Mouse (Mus musculus) lung, embryonic 14.5 days (tissue): ENCODE measurements at regions not wholly inside any gene's neighbourhood (a gene's known extent, or its start where the extent isn't known, plus 50 kb on each side); places are given as distances from the start of the nearest gene placed in this dataset.
A peak's percentile ranks its signal among the peaks of the same experiment; 100 is the strongest.

Experiments used
- ATAC-seq: fragments of 200-750 bp; cut with Nextera tagmentation; 2 replicates; pipeline ENCODE4 v1.8.0; 2017; ENCODE audit warnings: mild to moderate bottlenecking, moderate TSS enrichment, moderate library complexity; ENCODE audit not compliant: insufficient read depth
- DNase-seq: peaks from one replicate; pipeline ENCODE4 v3.0.0-alpha.2; 2015
- H3K27ac ChIP-seq: fragments of 300-500 bp; sonication (generic); 2 replicates; pipeline ENCODE4 v1.5.1; 2014; ENCODE audit warnings: low read depth, mild to moderate bottlenecking, moderate library complexity
- H3K27me3 ChIP-seq: fragments of 300-500 bp; sonication (generic); 2 replicates; pipeline ENCODE4 v1.6.1; 2014; ENCODE audit warnings: low read length, control low read depth; ENCODE audit not compliant: insufficient read depth
- H3K36me3 ChIP-seq: fragments of 300-500 bp; sonication (generic); 2 replicates; pipeline ENCODE4 v1.6.1; 2014; ENCODE audit warnings: control low read depth; ENCODE audit not compliant: insufficient read depth
- H3K4me1 ChIP-seq: fragments of 300-500 bp; sonication (generic); 2 replicates; pipeline ENCODE4 v1.6.1; 2014; ENCODE audit warnings: antibody characterized with exemption, control low read depth; ENCODE audit not compliant: insufficient read depth
- H3K4me2 ChIP-seq: fragments of 300-500 bp; sonication (generic); 2 replicates; pipeline ENCODE4 v1.6.1; 2014; ENCODE audit warnings: mild to moderate bottlenecking
- H3K4me3 ChIP-seq: fragments of 300-500 bp; sonication (generic); 2 replicates; pipeline ENCODE4 v1.5.1; 2014; ENCODE audit warnings: low read depth, low read length
- H3K9ac ChIP-seq: fragments of 300-500 bp; sonication (generic); 2 replicates; pipeline ENCODE4 v1.6.1; 2014
- H3K9me3 ChIP-seq: fragments of 300-500 bp; sonication (generic); 2 replicates; pipeline ENCODE4 v1.6.1; 2016; ENCODE audit warnings: low read depth, low read length, control low read depth
- CTCF ChIP-seq: IDR thresholded peaks from 2 replicates; pipeline ENCODE4 v1.5.1; 2016; ENCODE audit warnings: antibody characterized with exemption, low read depth
- WGBS: fragments of 180-500 bp; shearing (Covaris S2); extraction: QIAGEN DNeasy Blood & Tissue Kit; methylation state at CpG from one replicate; pipeline ENCODE4 v1.1.7; 2014; 5-methylcytosine and 5-hydroxymethylcytosine counted together

DNA sequence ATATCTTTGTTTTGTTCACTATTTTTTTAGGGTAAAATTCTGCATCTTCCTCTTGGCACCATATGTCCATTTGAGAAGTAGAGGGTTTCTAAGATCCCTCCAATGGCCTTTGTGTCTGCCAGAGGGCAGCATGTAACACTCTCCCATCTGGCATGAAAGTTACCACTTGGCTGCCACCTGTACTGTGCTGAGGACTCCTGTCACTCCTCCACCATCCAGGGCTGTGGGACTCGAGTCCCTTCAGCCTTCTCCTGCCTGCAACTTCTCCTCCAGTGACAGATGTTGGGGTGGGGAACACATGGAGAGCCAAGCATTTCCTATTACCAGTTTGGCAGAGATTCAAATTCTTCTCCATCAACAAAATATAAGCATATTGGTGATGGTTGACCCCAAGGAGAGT, 262.3 kb upstream of the Marcks start:
- H3K27me3 ChIP-seq: no peaks in the 10 kb centered on the region
- H3K4me2 ChIP-seq: no peak overlapping the region
- no peaks in the 10 kb centered on the region; the same call in 1 of the 2 replicates for H3K4me1 ChIP-seq
- no peak overlapping the region for H3K4me3 ChIP-seq
- H3K27ac ChIP-seq: no peak overlapping the region
- H3K9ac ChIP-seq: no peak overlapping the region
- TF ChIP-seq CTCF: no peak
- DNase-seq (peak; percentile 17), ATAC-seq (no peak)
- no peaks in the 10 kb centered on the region for H3K36me3 ChIP-seq
- H3K9me3 ChIP-seq: no peaks in the 10 kb centered on the region
- 23% methylated on average over 1 of the region's 1 CpGs for WGBS

DNA sequence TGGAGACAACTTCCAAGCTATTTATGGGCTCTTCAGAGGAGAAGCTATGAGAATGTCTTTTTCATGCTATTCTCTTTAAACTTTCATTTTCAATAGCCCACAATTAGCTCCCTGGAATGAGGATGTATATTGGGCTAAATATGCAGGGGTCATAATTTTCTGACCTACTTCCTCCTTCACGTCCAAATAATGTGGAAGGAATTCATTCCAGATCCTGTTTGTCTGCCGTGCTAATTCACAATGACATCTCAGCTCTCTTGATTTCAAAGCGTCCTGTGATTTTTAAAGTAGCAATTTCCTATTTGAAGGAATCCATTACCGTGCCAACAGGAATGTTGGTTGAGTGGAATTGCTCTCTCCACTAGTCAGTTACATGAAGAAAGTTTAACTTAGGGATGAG, 261.7 kb upstream of the Marcks start:
- peak overlapping the region; percentile 31; the same call in 1 of the 2 replicates for H3K4me2 ChIP-seq
- DNase-seq: peak; percentile 63
- no peak for ATAC-seq
- H3K27ac ChIP-seq: peak overlapping the region; percentile 58; the same call in 1 of the 2 replicates
- H3K4me3 ChIP-seq: no peak overlapping the region
- no peaks in the 10 kb centered on the region for H3K27me3 ChIP-seq
- H3K36me3 ChIP-seq: no peaks in the 10 kb centered on the region
- H3K9ac ChIP-seq: no peak overlapping the region
- no peak for TF ChIP-seq CTCF
- H3K4me1 ChIP-seq: no peaks in the 10 kb centered on the region; the same call in 1 of the 2 replicates
- 9% methylated on average over 4 of the region's 4 CpGs for WGBS
- H3K9me3 ChIP-seq: no peaks in the 10 kb centered on the region

DNA sequence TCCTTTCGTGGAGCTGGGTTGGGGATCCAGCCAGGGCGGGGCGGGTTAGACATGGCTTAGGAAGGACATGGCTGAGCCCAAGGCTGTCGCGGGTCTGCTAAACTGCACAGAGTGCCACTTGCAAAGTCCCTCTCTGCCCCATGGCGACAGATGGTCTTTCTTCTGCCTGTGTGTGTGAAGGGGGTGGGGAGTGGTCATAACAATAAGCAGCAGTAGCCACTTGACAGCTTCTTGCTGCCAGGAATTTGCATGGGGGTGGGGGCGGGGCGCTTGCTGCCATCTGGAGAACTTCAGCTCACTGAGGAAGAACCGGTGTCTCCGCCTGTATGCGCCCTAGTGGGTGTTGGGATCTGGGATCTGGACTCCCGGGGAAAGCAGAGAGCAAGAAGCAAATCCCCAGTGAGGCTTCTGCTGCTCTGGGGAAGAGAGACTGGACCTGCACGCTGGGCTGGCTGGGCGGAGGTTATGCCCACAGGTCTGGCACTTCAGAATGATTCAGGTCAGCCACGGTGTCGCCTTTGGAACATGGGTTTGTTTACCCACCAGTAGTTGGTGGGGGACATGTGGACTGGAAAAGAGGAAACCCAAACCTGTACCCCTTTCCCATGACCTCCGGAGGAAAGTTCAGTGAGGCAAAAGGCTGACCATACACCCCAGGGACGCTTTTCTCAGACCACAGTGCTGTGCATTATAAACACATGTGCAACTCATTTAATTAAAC, 258.7 kb upstream of the Marcks start:
- Histone ChIP-seq H3K4me2 (peak overlapping the region; percentile 66), H3K4me3 (peak overlapping the region; percentile 25), H3K9ac (peak overlapping the region; percentile 33; the same call in 1 of the 2 replicates), H3K9me3 (no peaks in the 10 kb centered on the region), H3K27me3 (no peaks in the 10 kb centered on the region), H3K4me1 (no peaks in the 10 kb centered on the region; the same call in 1 of the 2 replicates), H3K27ac (peak overlapping the region; percentile 65), H3K36me3 (no peaks in the 10 kb centered on the region)
- peak; percentile 93 for ATAC-seq
- WGBS: 4% methylated on average over 18 of the region's 18 CpGs
- no peak for TF ChIP-seq CTCF
- peak; percentile 80 for DNase-seq

DNA sequence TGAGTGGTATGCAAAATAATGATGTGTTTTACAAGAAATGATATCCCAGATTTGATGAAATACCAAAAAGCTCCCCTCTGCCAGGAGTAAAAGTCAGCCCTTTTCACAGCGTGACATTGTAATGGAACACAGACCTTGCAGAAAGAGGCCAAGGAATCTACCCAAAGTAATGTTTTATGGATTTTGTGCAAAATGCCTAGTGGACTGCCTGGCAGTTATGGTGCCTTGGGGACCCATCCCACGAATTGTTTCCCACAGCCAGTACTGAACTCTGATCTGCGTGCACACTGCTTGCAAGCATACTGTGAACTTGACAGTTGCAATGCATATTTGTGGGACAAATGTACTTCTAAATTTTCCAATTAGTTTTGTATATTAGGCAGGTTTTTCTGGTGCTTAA, 251.3 kb upstream of the Marcks start:
- Histone ChIP-seq H3K9ac (no peak overlapping the region), H3K27ac (no peak overlapping the region), H3K4me1 (no peaks in the 10 kb centered on the region), H3K4me2 (no peak overlapping the region), H3K4me3 (no peak overlapping the region), H3K36me3 (no peaks in the 10 kb centered on the region), H3K27me3 (no peaks in the 10 kb centered on the region), H3K9me3 (no peaks in the 10 kb centered on the region)
- no peak for TF ChIP-seq CTCF
- DNase-seq (no peak), ATAC-seq (no peak)
- 65% methylated on average over 3 of the region's 3 CpGs for WGBS

DNA sequence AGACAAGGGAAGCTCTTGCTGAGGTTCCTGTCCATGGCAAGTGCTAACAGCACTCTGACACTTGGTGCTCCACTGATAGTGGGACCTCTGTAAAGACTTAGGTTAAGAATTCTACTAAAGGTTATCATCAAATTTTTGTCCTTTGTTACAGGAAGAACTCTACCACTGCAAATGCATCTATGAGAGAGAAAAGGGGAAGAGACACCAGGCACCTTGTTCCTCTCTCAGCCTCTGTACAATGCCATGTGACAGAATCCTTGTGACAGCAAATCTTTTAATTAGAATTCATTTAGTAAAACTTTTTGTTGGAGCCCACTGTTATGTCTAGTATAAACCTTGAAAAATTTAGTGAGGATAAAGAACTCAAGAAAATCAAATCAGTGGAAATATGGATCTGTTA, 247.5 kb upstream of the Marcks start:
- Histone ChIP-seq H3K4me3 (no peak overlapping the region), H3K4me1 (no peaks in the 10 kb centered on the region), H3K27ac (no peak overlapping the region), H3K4me2 (no peak overlapping the region), H3K9ac (no peak overlapping the region), H3K27me3 (no peaks in the 10 kb centered on the region), H3K9me3 (no peaks in the 10 kb centered on the region), H3K36me3 (no peaks in the 10 kb centered on the region)
- DNase-seq: no peak
- no peak for TF ChIP-seq CTCF
- no peak for ATAC-seq

DNA sequence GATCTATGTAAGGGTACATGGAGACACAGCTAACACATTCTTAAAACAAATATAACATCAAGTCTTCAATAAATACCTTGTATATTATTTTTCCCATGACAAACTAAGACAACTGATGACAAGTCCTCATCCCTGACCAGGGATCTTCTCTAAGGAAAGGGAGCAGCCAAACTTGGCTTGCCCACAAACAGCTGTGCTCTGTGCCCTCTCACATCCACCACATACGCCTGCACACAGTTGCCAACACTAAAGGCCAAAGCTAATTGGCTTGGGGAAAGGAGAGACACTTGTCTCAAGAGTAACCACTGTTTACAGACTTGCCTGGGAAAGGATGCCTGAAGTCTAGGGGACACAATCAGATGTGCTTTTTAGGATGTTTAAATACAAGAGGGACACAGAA, 241.3 kb upstream of the Marcks start:
- Histone ChIP-seq H3K4me3 (no peak overlapping the region), H3K9ac (no peak overlapping the region), H3K9me3 (no peaks in the 10 kb centered on the region), H3K4me1 (no peaks in the 10 kb centered on the region), H3K27me3 (no peaks in the 10 kb centered on the region), H3K36me3 (no peaks in the 10 kb centered on the region), H3K4me2 (no peak overlapping the region), H3K27ac (no peak overlapping the region)
- ATAC-seq (no peak), DNase-seq (no peak)
- TF ChIP-seq CTCF: no peak
- 56% methylated on average over 1 of the region's 1 CpGs for WGBS

DNA sequence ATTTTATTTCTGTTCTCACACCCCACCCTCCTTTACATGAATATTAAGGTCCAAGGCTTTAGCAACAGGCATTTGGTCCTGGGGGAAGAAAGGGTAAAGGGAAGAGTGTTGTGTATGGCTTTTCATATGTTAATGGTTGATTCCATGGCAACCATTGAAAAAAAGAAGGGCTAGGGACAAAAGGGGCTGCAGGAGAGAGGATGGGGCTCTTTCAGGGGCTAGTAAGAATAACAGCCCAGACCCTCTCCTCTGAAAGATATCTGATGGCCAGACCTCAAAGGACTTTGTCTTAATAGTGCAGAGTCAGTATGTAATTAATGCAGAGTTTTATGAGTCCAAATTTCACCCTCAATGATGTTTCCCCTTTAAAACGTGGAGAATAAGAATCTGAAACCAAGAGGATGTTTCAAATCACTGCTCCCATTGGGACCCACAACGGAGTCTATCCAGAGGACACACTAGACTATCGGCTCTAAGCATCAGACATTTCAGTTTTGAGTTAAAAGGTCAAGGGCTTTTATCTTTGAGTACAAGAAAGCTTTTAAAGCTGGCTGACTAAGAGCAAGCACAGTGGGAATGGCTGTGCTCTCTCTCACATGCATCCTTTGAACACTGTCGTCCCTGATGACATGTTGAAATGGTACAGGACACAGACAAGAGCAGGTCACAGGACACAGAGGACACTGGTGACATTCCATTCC, 239.4 kb upstream of the Marcks start:
- H3K27ac ChIP-seq: no peak overlapping the region
- H3K4me1 ChIP-seq: no peaks in the 10 kb centered on the region
- no peaks in the 10 kb centered on the region for H3K27me3 ChIP-seq
- no peak for TF ChIP-seq CTCF
- H3K4me2 ChIP-seq: no peak overlapping the region
- WGBS: 31% methylated on average over 4 of the region's 4 CpGs
- H3K9ac ChIP-seq: no peak overlapping the region
- no peaks in the 10 kb centered on the region for H3K36me3 ChIP-seq
- no peak for ATAC-seq
- H3K9me3 ChIP-seq: no peaks in the 10 kb centered on the region
- H3K4me3 ChIP-seq: no peak overlapping the region
- DNase-seq: no peak
